Mouse (Mus musculus): ENCODE measurements at regions not wholly inside any gene's neighbourhood (a gene's known extent, or its start where the extent isn't known, plus 50 kb on each side); places are given as distances from the start of the nearest gene placed in this dataset.

DNA sequence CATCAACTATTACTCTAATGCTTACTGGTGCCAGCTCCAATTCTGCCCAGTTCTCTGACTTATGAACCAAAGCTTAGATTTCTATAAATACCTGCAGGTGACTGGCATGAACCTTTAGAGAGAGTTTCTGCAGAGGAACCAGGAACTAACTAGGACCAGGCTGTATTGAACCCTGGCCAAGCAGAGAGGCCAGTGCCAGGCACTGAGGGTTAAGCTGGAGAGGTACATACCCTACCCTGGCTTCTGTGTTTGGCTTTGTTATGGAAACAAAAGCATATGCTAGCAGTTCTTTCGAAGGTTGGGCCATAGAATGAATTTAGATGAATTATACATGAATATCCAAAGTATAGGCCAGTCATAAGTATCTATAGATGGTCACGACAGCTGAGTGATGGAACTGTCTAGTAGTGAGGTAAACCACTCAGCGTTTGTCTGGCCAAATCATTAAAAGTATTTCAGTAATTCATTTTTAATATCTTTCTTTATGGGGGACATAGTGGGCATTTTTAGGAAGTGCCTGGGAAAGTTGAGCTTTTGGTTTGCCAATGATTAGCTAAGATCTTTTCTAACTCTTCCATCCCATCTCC, 107.0 kb downstream of the Slc4a3 start:
- TF ChIP-seq POLR2A (IDR thresholded peaks at IDR 0.05; ENCODE audit: extremely low read depth, insufficient read depth, low read length): no peak
- no peak for TF ChIP-seq CTCF (IDR thresholded peaks at IDR 0.05; ENCODE audit: extremely low read depth, insufficient read depth, low read length)
